Mouse (Mus musculus) ES-Bruce4 (cell line): ENCODE measurements around the gene Fam193b.

ENCODE experiments used
- CTCF ChIP-seq: IDR thresholded peaks from one replicate; pipeline ENCODE4 v1.8.1; 2011; ENCODE audit warnings: low read depth, low read length
- EP300 ChIP-seq: IDR thresholded peaks from 2 replicates; pipeline ENCODE4 v1.6.1; 2011; ENCODE audit warnings: low read depth, low read length; ENCODE audit not compliant: insufficient read depth
- POLR2A ChIP-seq: IDR thresholded peaks from one replicate; pipeline ENCODE4 v1.8.1; 2011; ENCODE audit warnings: low read length; ENCODE audit not compliant: insufficient read depth

- TF ChIP-seq POLR2A (no peak), CTCF (no peak), EP300 (no peak)
Measured at GRCm38 (mm10) chr13:55613471-55613870, 42.6 kb upstream of the Fam193b start.
